Mouse (Mus musculus): ENCODE results near the gene Eif2b3.

DNA sequence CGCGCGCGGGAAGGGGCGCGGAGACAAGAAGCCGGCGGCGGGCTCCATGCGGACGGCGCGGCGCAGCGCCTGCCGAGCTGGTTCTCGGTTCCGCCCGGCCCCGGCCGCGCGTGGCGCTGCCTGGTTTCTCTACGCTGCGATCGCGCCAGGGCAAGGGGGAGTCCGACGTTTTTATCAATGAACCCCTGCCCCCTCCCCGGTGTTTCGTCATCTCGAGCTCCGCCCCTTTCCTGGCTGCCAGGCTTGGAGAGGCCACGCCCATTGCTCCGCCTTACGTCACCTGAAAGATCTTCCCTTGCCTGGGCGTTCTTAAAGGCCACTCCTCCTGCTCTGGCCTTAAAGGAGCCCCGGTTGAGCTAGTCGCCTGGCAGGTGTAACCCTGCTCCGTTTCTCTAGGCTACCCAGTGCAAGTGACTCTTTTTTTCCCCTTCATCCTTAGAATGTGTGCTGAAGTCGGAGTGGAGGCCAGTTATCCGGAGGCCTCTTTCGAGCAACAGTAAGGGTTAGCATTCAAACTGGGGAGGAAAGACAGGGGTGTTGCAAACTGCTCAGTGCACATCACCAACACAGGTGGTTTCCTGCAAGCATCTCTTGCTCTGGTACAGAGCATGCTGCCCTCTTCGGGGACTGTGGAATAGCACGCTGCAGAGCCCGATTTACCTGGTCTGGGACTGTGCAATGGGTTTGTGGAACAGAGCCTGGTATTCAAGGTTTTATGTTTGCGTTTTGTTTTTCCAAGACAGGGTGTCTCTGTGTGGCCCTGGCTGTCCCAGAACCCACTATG is 114.8 kb downstream of the Eif2b3 start, which contains the start of gene Plk3:
- TF ChIP-seq CTCF (IDR thresholded peaks at IDR 0.05; ENCODE audit: control insufficient read depth, insufficient read depth, insufficient read length) (no peak), MAX (IDR thresholded peaks at IDR 0.05) (peak; percentile 40), CEBPB (IDR thresholded peaks at IDR 0.05; ENCODE audit: low read depth) (peak; percentile 77), MYOD1 (IDR thresholded peaks at IDR 0.05; ENCODE audit: control insufficient read depth, insufficient read length, low read depth) (no peak), FOSL1 (IDR thresholded peaks at IDR 0.05; ENCODE audit: insufficient read depth, low read length, poor library complexity, severe bottlenecking) (no peak), USF1 (IDR thresholded peaks at IDR 0.05; ENCODE audit: low read depth) (no peak), MYOG (IDR thresholded peaks at IDR 0.05; ENCODE audit: control insufficient read depth, extremely low read depth, insufficient read length) (no peak)
